Mouse (Mus musculus): ENCODE results near the gene Nckap5. TPM values are rescaled to one million over a fixed set of nuclear protein-coding genes. Genes with fewer than 3 reads are reported as not detected.

The Nckap5 gene
- polyA plus RNA-seq, 1 experiment from 2014 or later, result 40.1 TPM

GRCm38 (mm10) chr1:126443890-126444289, 386.7 kb downstream of the Nckap5 start:
- H3K4me3 ChIP-seq, result no peak overlapping the region
- 0 out of 2 replicates have a peak, but pooled peaks cover 6% of the 10 kb centered on the region for H3K36me3 ChIP-seq
- no peak for ATAC-seq (ENCODE audit: borderline replicate concordance, extremely low read depth, low FRiP score, low TSS enrichment)
- no peak overlapping the region for H3K27ac ChIP-seq
- peaks cover 18% of the 10 kb centered on the region for H3K4me1 ChIP-seq
- H3K27me3 ChIP-seq, result no peaks in the 10 kb centered on the region
- 32% methylated on average over 2 of the region's 2 CpGs for WGBS
- H3K9me3 ChIP-seq, result no peaks in the 10 kb centered on the region
- no peak overlapping the region for H3K9ac ChIP-seq
- H3K4me2 ChIP-seq, result no peak overlapping the region

GRCm38 (mm10) chr1:126442723-126443122, 387.9 kb downstream of the Nckap5 start:
- no peaks in the 10 kb centered on the region for H3K27me3 ChIP-seq
- peak overlapping the region; percentile 25; the same call in 1 of the 2 replicates for H3K27ac ChIP-seq
- H3K9ac ChIP-seq, result no peak overlapping the region
- H3K36me3 ChIP-seq, result 0 out of 2 replicates have a peak, but pooled peaks cover 6% of the 10 kb centered on the region
- H3K4me3 ChIP-seq, result no peak overlapping the region
- H3K9me3 ChIP-seq, result no peaks in the 10 kb centered on the region
- H3K4me1 ChIP-seq, result peaks cover 18% of the 10 kb centered on the region
- WGBS, result 66% methylated on average over 1 of the region's 1 CpGs
- no peak for ATAC-seq (ENCODE audit: borderline replicate concordance, extremely low read depth, low FRiP score, low TSS enrichment)
- no peak overlapping the region for H3K4me2 ChIP-seq

GRCm38 (mm10) chr1:126438000-126438572, 392.5 kb downstream of the Nckap5 start:
- ATAC-seq (ENCODE audit: borderline replicate concordance, extremely low read depth, low FRiP score, low TSS enrichment), result no peak
- peaks cover 12% of the 10 kb centered on the region for H3K4me1 ChIP-seq
- 75% methylated on average over 6 of the region's 6 CpGs for WGBS
- H3K27me3 ChIP-seq, result no peaks in the 10 kb centered on the region
- H3K9ac ChIP-seq, result no peak overlapping the region
- no peak overlapping the region for H3K27ac ChIP-seq
- no peak overlapping the region for H3K4me3 ChIP-seq
- H3K4me2 ChIP-seq, result no peak overlapping the region
- no peaks in the 10 kb centered on the region for H3K9me3 ChIP-seq
- H3K36me3 ChIP-seq, result 0 out of 2 replicates have a peak, but pooled peaks cover 2% of the 10 kb centered on the region

- Histone ChIP-seq H3K9ac (no peak overlapping the region), H3K9me3 (no peaks in the 10 kb centered on the region), H3K27ac (no peak overlapping the region), H3K4me2 (no peak overlapping the region), H3K4me3 (no peak overlapping the region), H3K36me3 (0 out of 2 replicates have a peak, but pooled peaks cover 2% of the 10 kb centered on the region), H3K27me3 (no peaks in the 10 kb centered on the region), H3K4me1 (peaks cover 5% of the 10 kb centered on the region)
- whole genome bisulfite sequencing, result 81% methylated on average over 9 of the region's 9 CpGs
- no peak for ATAC-seq (ENCODE audit: borderline replicate concordance, extremely low read depth, low FRiP score, low TSS enrichment)
Measured at GRCm38 (mm10) chr1:126436937-126437667, 393.5 kb downstream of the Nckap5 start.

- Histone ChIP-seq H3K36me3 (0 out of 2 replicates have a peak, but pooled peaks cover 2% of the 10 kb centered on the region), H3K4me1 (no peaks in the 10 kb centered on the region), H3K9me3 (no peaks in the 10 kb centered on the region), H3K27ac (no peak overlapping the region), H3K9ac (no peak overlapping the region), H3K4me3 (no peak overlapping the region), H3K27me3 (no peaks in the 10 kb centered on the region), H3K4me2 (no peak overlapping the region)
- WGBS, result 79% methylated on average over 4 of the region's 4 CpGs
- ATAC-seq (ENCODE audit: borderline replicate concordance, extremely low read depth, low FRiP score, low TSS enrichment), result no peak
Measured at GRCm38 (mm10) chr1:126432285-126432684, 398.3 kb downstream of the Nckap5 start.

DNA sequence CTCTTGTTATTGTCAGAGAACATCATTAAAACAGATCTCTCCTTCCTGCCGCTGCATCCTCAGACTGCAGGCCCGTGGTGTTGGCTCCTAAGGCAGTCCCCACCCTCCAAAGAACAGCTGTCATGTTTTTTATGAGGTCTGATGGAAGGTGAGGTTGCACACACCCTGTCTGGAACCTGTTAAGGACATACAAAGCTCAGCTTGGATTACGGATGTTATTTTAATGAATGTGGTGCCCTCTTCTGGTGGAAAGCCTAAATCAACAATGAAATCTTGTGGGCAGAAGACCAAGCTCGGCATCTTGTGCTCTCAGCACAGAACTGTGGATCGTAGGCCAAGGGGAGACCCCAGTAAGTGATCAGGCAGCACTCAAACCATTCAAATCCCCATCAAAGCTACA, 399.0 kb downstream of the Nckap5 start:
- Histone ChIP-seq H3K4me1 (no peaks in the 10 kb centered on the region), H3K9me3 (no peaks in the 10 kb centered on the region), H3K4me2 (no peak overlapping the region), H3K36me3 (0 out of 2 replicates have a peak, but pooled peaks cover 2% of the 10 kb centered on the region), H3K9ac (no peak overlapping the region), H3K4me3 (no peak overlapping the region), H3K27ac (no peak overlapping the region), H3K27me3 (no peaks in the 10 kb centered on the region)
- 31% methylated on average over 5 of the region's 5 CpGs for WGBS
- ATAC-seq (ENCODE audit: borderline replicate concordance, extremely low read depth, low FRiP score, low TSS enrichment), result no peak; the same call in 1 of the 2 replicates

- WGBS, result 73% methylated on average over 5 of the region's 5 CpGs
- no peak for ATAC-seq (ENCODE audit: borderline replicate concordance, extremely low read depth, low FRiP score, low TSS enrichment)
- Histone ChIP-seq H3K4me2 (no peak overlapping the region), H3K27ac (no peak overlapping the region), H3K9ac (no peak overlapping the region), H3K4me1 (no peaks in the 10 kb centered on the region), H3K36me3 (no peaks in the 10 kb centered on the region), H3K4me3 (no peak overlapping the region), H3K9me3 (no peaks in the 10 kb centered on the region), H3K27me3 (no peaks in the 10 kb centered on the region)
Measured at GRCm38 (mm10) chr1:126411426-126411825, 419.2 kb downstream of the Nckap5 start.

- WGBS, result 11% methylated on average over 4 of the region's 4 CpGs
- no peak overlapping the region for H3K4me2 ChIP-seq
- no peak for ATAC-seq (ENCODE audit: borderline replicate concordance, extremely low read depth, low FRiP score, low TSS enrichment)
- no peaks in the 10 kb centered on the region for H3K27me3 ChIP-seq
- no peak overlapping the region for H3K9ac ChIP-seq
- H3K4me3 ChIP-seq, result no peak overlapping the region
- 0 out of 2 replicates have a peak, but pooled peaks cover 5% of the 10 kb centered on the region for H3K36me3 ChIP-seq
- no peaks in the 10 kb centered on the region for H3K9me3 ChIP-seq
- H3K4me1 ChIP-seq, result no peaks in the 10 kb centered on the region
- H3K27ac ChIP-seq, result no peak overlapping the region
Measured at GRCm38 (mm10) chr1:126407886-126408285, 422.7 kb downstream of the Nckap5 start.

DNA sequence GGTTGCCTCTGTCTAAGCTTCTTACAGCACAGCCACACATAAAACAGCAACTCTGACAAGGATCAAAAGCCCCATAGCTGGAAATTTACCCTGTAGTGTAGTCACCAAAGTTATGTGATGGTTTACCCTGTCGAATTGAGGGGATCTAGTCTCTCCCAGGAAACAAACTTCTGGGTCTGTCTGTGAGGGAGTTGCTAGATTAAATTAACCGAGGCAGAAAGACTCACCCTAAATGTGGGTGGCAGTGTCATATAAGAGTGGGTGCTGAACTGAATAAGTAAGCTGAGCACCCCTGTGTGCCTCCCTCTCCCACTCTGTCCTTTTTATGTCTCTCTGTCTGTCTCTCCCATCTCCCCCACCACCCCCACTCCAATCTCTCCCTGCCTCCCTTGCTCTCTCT, 425.1 kb downstream of the Nckap5 start:
- H3K27ac ChIP-seq, result no peak overlapping the region
- H3K4me2 ChIP-seq, result no peak overlapping the region
- H3K4me1 ChIP-seq, result no peaks in the 10 kb centered on the region
- H3K9ac ChIP-seq, result no peak overlapping the region
- H3K36me3 ChIP-seq, result 0 out of 2 replicates have a peak, but pooled peaks cover 5% of the 10 kb centered on the region
- 78% methylated on average over 2 of the region's 2 CpGs for WGBS
- H3K27me3 ChIP-seq, result no peaks in the 10 kb centered on the region
- ATAC-seq (ENCODE audit: borderline replicate concordance, extremely low read depth, low FRiP score, low TSS enrichment), result no peak
- H3K4me3 ChIP-seq, result no peak overlapping the region
- H3K9me3 ChIP-seq, result no peaks in the 10 kb centered on the region

GRCm38 (mm10) chr1:126403970-126404369, 426.6 kb downstream of the Nckap5 start:
- Histone ChIP-seq H3K9ac (no peak overlapping the region), H3K36me3 (0 out of 2 replicates have a peak, but pooled peaks cover 5% of the 10 kb centered on the region), H3K27me3 (no peaks in the 10 kb centered on the region), H3K4me2 (no peak overlapping the region), H3K27ac (peak overlapping the region; percentile 15; the same call in 1 of the 2 replicates), H3K4me3 (no peak overlapping the region), H3K9me3 (no peaks in the 10 kb centered on the region), H3K4me1 (no peaks in the 10 kb centered on the region)
- ATAC-seq (ENCODE audit: borderline replicate concordance, extremely low read depth, low FRiP score, low TSS enrichment), result no peak

- H3K4me2 ChIP-seq, result no peak overlapping the region
- no peaks in the 10 kb centered on the region for H3K9me3 ChIP-seq
- no peak overlapping the region for H3K9ac ChIP-seq
- 45% methylated on average over 4 of the region's 4 CpGs for WGBS
- H3K4me3 ChIP-seq, result no peak overlapping the region
- H3K27ac ChIP-seq, result no peak overlapping the region
- no peaks in the 10 kb centered on the region for H3K27me3 ChIP-seq
- H3K36me3 ChIP-seq, result no peaks in the 10 kb centered on the region
- 0 out of 2 replicates have a peak, but pooled peaks cover 4% of the 10 kb centered on the region for H3K4me1 ChIP-seq
- ATAC-seq (ENCODE audit: borderline replicate concordance, extremely low read depth, low FRiP score, low TSS enrichment), result no peak
Measured at GRCm38 (mm10) chr1:126391204-126391603, 439.4 kb downstream of the Nckap5 start.

- H3K4me1 ChIP-seq, result no peaks in the 10 kb centered on the region
- ATAC-seq (ENCODE audit: borderline replicate concordance, extremely low read depth, low FRiP score, low TSS enrichment), result no peak
- H3K27me3 ChIP-seq, result no peaks in the 10 kb centered on the region
- H3K4me2 ChIP-seq, result no peak overlapping the region
- no peak overlapping the region for H3K27ac ChIP-seq
- H3K9ac ChIP-seq, result no peak overlapping the region
- no peaks in the 10 kb centered on the region for H3K9me3 ChIP-seq
- H3K36me3 ChIP-seq, result 0 out of 2 replicates have a peak, but pooled peaks cover 3% of the 10 kb centered on the region
- no peak overlapping the region for H3K4me3 ChIP-seq
- WGBS, result 64% methylated on average over 9 of the region's 9 CpGs
Measured at GRCm38 (mm10) chr1:126377339-126377980, 453.1 kb downstream of the Nckap5 start.

Measured in lung, embryonic 15.5 days (tissue).